Mouse (Mus musculus) heart, embryonic 10.5 days (tissue): ENCODE measurements around the gene Mypn. TPM values are rescaled to one million over a fixed set of nuclear protein-coding genes. Genes with fewer than 3 reads are reported as not detected.

Source experiments
- DNase-seq: peaks from one replicate; pipeline ENCODE4 v3.0.0-alpha.2; 2017; ENCODE audit warnings: low spot score
- H3K27ac ChIP-seq: fragments of 300-500 bp; sonication (generic); 2 replicates; pipeline ENCODE4 v1.5.1; 2016; ENCODE audit warnings: mild to moderate bottlenecking
- H3K27me3 ChIP-seq: fragments of 300-500 bp; sonication (generic); 2 replicates; pipeline ENCODE4 v1.6.1; 2016; ENCODE audit warnings: mild to moderate bottlenecking; ENCODE audit not compliant: poor library complexity, insufficient read depth, severe bottlenecking
- H3K36me3 ChIP-seq: fragments of 300-500 bp; sonication (generic); 2 replicates; pipeline ENCODE4 v1.6.1; 2016; ENCODE audit warnings: mild to moderate bottlenecking, moderate library complexity
- H3K4me1 ChIP-seq: fragments of 300-500 bp; sonication (generic); 2 replicates; pipeline ENCODE4 v1.6.1; 2016; ENCODE audit warnings: mild to moderate bottlenecking
- H3K4me3 ChIP-seq: fragments of 300-500 bp; sonication (generic); 2 replicates; pipeline ENCODE4 v1.5.1; 2016; ENCODE audit warnings: mild to moderate bottlenecking, moderate library complexity
- H3K9me3 ChIP-seq: fragments of 300-500 bp; sonication (generic); 2 replicates; pipeline ENCODE4 v1.6.1; 2016; ENCODE audit warnings: mild to moderate bottlenecking, moderate library complexity
- WGBS: fragments of 180-500 bp; shearing (Covaris S2); methylation state at CpG from one replicate; pipeline ENCODE4 v1.1.7; 2016; 5-methylcytosine and 5-hydroxymethylcytosine counted together
- polyA plus RNA-seq: library from polyadenylated mRNA; unstranded; fragments of >200 nt; fragmentation: Nextera tagmentation; extraction: Ambion mirVana; gene quantifications from 2 replicates; pipeline ENCODE4 v1.2.1, GENCODE M21; 2016

Gene Mypn
- polyA plus RNA-seq, 1 experiment from 2014 or later, result 1.0 TPM

DNA sequence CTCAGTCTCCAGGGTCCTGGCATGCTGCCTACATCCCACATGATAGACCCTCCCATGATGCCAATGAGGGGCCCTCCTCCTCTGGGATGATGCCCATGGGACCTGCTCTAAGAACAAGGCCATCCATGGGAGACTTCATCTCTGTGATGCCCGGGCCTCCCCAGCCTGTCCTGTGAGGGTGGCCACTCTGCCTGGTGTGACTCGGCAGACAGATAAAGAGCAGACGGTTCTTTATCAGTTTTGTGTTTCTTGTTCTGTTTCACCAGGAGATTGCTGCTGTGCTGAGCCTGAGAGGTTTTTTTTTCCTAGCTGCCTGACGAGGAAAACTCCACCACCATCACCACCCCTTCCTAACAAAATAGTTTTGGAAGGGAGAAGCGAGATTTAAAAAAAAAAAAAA is 42.5 kb downstream of the Mypn start:
- H3K27ac ChIP-seq, result peak overlapping the region; percentile 38; the same call in 1 of the 2 replicates

DNA sequence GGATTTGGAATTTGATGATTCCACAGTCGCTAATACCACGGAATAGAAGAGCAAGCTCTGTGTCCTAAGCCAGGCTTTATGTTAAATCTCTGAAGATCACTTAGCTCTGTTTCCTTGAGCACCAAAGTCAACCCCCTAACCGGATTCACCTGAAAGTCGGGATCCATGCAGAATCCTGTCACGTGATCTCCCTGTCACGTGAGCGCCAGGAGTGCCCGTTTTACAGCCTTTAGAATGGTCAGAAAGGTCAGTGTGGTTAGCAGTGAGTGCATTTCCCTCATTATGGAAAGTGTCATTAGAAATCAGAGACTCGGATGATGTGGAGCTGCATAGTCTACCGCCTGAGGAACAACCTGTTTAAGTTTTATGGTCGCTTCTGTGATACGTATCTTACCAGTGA is 43.1 kb downstream of the Mypn start:
- WGBS, result 61% methylated on average over 12 of the region's 12 CpGs
- DNase-seq, result peak; percentile 67
- no peaks in the 10 kb centered on the region for H3K36me3 ChIP-seq
- H3K9me3 ChIP-seq, result no peaks in the 10 kb centered on the region
- no peak overlapping the region for H3K4me3 ChIP-seq
- H3K27ac ChIP-seq, result peak overlapping the region; percentile 38; the same call in 1 of the 2 replicates
- no peaks in the 10 kb centered on the region for H3K27me3 ChIP-seq
- peaks cover 24% of the 10 kb centered on the region for H3K4me1 ChIP-seq

More for the DNA sequence above, 42.5 kb downstream of the Mypn start:
- Histone ChIP-seq H3K4me1 (peaks cover 24% of the 10 kb centered on the region), H3K27me3 (no peaks in the 10 kb centered on the region), H3K36me3 (no peaks in the 10 kb centered on the region), H3K4me3 (0 out of 2 replicates have a peak overlapping the region, but pooled peaks have one; percentile 13), H3K9me3 (no peaks in the 10 kb centered on the region)
- peak; percentile 76 for DNase-seq
- 13% methylated on average over 5 of the region's 5 CpGs for WGBS

DNA sequence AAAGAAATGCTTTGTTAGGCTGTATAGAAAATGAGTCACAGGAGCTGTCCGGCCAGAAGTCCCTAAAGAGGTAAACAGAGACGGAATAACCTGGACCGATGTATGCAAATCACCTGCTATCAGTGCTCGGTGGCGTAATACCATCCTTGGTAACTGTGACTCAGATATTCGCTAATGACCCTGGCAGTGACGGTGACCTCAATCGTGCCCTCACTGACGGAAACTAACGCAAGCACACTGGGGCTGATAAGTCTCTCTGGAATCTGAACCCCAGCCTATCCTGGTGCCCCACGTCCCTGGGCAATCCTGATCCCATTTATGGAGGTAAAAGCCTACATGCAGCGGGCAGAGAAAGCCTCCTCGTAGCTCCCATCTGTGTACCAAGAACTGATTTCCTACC is 45.6 kb downstream of the Mypn start:
- peak; percentile 85 for DNase-seq
- Histone ChIP-seq H3K27me3 (no peaks in the 10 kb centered on the region), H3K27ac (peak overlapping the region; percentile 17; the same call in 1 of the 2 replicates), H3K4me3 (no peak overlapping the region), H3K9me3 (no peaks in the 10 kb centered on the region), H3K36me3 (no peaks in the 10 kb centered on the region), H3K4me1 (peaks cover 24% of the 10 kb centered on the region)
- 48% methylated on average over 13 of the region's 13 CpGs for WGBS

DNA sequence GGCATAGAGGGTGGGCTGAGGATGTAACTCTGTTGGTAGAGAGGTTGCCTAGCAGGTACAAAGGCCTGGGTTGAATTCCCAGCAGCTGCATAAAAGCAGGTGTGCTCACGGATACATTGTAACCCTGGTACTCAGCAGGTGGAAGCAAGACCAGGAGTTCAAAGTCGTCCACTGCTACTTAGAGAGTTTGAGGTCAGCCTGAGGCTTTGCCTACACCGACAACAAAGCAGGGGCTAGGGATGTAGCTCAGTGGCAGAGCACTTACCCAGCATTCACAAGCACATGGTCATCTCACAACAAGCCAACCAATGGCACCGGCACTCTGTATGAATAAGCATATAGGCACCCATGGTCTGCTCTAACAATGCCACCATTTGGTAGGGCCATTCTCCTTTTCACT is 46.3 kb downstream of the Mypn start:
- H3K27me3 ChIP-seq, result no peaks in the 10 kb centered on the region
- peak; percentile 74 for DNase-seq
- peaks cover 24% of the 10 kb centered on the region for H3K4me1 ChIP-seq
- 81% methylated on average over 4 of the region's 4 CpGs for WGBS
- no peaks in the 10 kb centered on the region for H3K9me3 ChIP-seq
- no peak overlapping the region for H3K4me3 ChIP-seq
- H3K27ac ChIP-seq, result peak overlapping the region; percentile 60; the same call in 1 of the 2 replicates
- no peaks in the 10 kb centered on the region for H3K36me3 ChIP-seq

DNA sequence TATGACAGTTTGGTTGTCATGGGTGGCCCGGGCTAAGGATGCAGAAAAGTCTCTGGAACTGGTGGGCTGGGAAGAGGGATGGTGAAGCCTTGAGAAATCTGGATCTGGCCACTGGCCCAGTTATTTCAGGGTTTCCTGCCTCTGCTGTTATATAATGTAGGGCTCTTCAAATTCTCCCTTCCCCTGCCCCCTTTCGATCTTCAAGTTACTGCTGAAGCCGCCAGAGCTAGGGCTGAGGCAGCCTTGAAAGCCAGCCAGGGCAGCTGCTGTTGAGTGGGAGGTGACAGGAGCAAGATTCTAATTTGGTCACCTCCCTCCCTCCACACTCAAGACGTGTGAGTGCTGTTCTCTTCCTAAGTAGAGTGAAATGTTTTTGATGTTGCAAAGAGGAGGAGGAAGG is 46.8 kb downstream of the Mypn start:
- Histone ChIP-seq H3K4me3 (no peak overlapping the region), H3K4me1 (peaks cover 24% of the 10 kb centered on the region), H3K27ac (peak overlapping the region; percentile 60; the same call in 1 of the 2 replicates), H3K27me3 (no peaks in the 10 kb centered on the region), H3K36me3 (no peaks in the 10 kb centered on the region), H3K9me3 (no peaks in the 10 kb centered on the region)
- no peak for DNase-seq
- WGBS, result 39% methylated on average over 4 of the region's 4 CpGs

DNA sequence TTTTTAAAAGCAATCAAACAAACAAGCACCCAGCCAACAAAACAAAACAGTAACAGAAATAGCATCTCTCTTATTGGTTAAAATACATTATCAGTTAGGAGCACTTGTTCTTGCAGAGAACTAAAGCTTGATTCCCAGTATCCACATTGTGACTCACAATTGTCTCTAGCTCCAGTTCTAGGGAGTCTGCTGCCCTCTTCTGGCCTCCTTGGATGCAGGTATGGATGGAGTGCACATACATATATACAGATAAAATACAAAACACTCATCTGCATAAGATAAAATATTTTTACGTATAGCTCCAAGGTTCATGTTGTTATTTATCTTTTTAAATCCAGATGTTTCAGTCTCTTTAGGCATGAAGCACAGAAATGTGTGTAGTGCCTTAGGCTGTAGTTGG is 47.4 kb downstream of the Mypn start:
- H3K27ac ChIP-seq, result no peak overlapping the region
- H3K4me3 ChIP-seq, result no peak overlapping the region
- no peak for DNase-seq
- no peaks in the 10 kb centered on the region for H3K36me3 ChIP-seq
- no peaks in the 10 kb centered on the region for H3K27me3 ChIP-seq
- H3K4me1 ChIP-seq, result peaks cover 24% of the 10 kb centered on the region
- H3K9me3 ChIP-seq, result no peaks in the 10 kb centered on the region
- 90% methylated on average over 1 of the region's 1 CpGs for WGBS

DNA sequence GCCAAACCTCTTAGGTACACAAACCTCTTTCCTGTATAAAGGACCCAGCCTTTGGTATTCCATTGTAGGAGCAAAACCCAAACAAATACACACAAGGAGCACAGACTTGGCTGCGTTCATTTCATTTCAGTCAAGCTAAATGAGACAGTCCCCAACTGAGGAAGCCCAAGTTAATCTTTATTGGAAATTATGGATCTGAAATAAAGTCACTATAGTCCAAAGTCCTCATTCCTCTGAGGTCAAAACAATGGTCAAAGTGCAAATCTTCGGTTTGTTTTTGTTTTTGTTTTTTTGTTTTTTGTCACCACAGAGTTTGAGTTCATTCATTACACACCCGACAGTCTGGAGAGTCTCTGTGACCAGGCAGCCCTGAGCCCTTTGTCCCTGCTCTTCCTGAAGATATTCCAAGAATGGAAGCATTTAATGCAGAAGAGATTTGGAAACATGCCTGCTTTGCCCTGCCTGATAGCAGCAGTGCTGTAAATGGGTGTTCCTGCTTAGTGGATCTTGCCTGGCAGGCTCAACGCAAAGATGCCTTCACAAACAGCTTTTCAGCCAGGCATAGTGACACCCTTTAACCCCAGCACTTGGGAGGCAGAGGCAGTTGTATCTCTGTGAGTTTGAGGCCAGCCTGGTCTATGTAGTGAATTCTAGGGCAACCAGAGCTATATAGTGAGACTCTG is 47.9 kb downstream of the Mypn start:
- no peak overlapping the region for H3K4me3 ChIP-seq
- no peaks in the 10 kb centered on the region for H3K36me3 ChIP-seq
- no peak overlapping the region for H3K27ac ChIP-seq
- no peaks in the 10 kb centered on the region for H3K27me3 ChIP-seq
- no peaks in the 10 kb centered on the region for H3K9me3 ChIP-seq
- H3K4me1 ChIP-seq, result peaks cover 18% of the 10 kb centered on the region; the same call in 1 of the 2 replicates
- WGBS, result 62% methylated on average over 4 of the region's 4 CpGs
- DNase-seq, result peak; percentile 71

DNA sequence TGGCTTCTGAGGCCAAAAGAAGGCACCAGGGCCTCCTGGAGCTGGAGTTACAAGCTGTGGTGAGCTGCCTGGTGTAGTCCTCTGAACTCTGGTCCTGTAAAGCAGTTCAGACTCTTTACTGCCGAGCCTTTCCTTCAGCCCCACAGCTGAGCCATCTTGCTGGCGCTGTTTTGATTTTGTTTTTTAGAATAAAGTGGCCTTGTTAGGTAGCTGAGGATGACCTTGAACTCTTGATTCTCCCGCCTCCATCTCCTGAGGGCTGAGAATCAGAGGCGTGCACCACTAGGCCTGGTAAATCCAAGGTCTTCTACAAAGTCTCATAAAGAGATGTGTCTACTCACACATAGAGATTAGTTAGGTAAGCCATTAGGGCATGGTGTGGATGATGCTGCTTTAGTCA is 49.0 kb downstream of the Mypn start:
- H3K4me3 ChIP-seq, result no peak overlapping the region
- H3K27ac ChIP-seq, result no peak overlapping the region
- WGBS, result 80% methylated on average over 4 of the region's 4 CpGs
- peaks cover 16% of the 10 kb centered on the region; the same call in 1 of the 2 replicates for H3K4me1 ChIP-seq
- H3K36me3 ChIP-seq, result no peaks in the 10 kb centered on the region
- H3K27me3 ChIP-seq, result no peaks in the 10 kb centered on the region
- no peaks in the 10 kb centered on the region for H3K9me3 ChIP-seq
- DNase-seq, result peak; percentile 19

DNA sequence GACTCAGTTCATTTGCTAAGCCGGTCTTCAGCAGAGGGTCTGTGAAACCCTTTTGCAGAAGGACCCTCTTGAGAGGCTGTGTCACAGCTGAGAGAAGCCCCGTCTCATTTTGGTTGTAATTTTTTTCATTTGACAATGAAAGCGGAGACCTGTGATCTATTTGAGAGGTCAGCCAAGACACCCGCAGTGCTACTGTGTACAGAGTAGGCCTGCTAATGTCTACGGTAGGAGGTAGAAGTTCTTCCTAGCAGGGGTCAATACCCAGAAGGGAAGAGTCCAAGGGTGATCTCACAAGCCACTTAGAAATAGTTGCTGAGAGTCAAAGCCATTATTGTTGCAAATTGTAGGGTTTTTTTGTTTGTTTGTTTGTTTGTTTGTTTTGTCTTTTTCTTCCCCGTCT is 49.5 kb downstream of the Mypn start:
- no peaks in the 10 kb centered on the region for H3K27me3 ChIP-seq
- no peak overlapping the region for H3K27ac ChIP-seq
- H3K9me3 ChIP-seq, result no peaks in the 10 kb centered on the region
- peak; percentile 50 for DNase-seq
- 84% methylated on average over 6 of the region's 6 CpGs for WGBS
- no peaks in the 10 kb centered on the region for H3K36me3 ChIP-seq
- H3K4me3 ChIP-seq, result no peak overlapping the region
- H3K4me1 ChIP-seq, result peaks cover 16% of the 10 kb centered on the region; the same call in 1 of the 2 replicates

DNA sequence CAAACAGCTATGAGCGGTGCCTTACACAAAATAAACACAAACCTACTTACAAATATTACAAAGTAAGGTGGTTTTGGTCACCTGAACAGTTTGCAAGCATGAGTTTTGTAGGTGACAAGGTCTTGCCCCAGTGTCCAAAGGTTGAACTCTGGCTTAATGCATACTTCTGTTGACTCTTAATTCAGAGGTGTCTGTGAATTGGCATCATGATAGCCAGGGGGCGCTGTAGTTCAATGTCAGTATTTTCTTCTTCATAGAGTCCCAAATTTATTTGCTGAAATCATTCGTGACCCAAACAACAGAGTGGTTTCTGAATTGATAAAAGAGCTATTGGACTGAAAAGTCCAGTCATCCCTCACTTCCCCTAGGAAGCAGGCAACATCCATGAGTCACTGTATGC is 50.2 kb downstream of the Mypn start:
- H3K4me1 ChIP-seq, result peaks cover 16% of the 10 kb centered on the region; the same call in 1 of the 2 replicates
- no peaks in the 10 kb centered on the region for H3K27me3 ChIP-seq
- H3K4me3 ChIP-seq, result no peak overlapping the region
- no peaks in the 10 kb centered on the region for H3K9me3 ChIP-seq
- WGBS, result 39% methylated on average over 3 of the region's 3 CpGs
- no peak overlapping the region for H3K27ac ChIP-seq
- peak; percentile 76 for DNase-seq
- H3K36me3 ChIP-seq, result no peaks in the 10 kb centered on the region

DNA sequence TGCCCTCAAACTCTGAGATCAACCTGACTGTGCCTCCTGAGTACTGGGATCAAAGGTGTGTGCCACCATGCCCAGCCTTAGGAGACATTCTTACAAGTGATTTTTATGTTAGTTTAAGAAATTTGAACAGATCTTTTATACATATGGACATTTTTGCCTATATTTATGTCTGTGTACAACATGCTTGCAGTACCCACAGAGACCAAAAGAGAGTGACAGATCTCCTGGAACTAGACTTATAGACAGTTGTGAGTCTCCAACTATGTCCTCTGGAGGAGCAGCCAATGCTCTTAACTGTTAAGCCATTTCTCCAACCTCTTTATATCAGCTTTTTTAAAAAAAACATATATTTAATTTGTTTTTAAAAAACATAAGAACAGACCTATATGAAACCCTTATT is 51.4 kb downstream of the Mypn start:
- no peaks in the 10 kb centered on the region for H3K36me3 ChIP-seq
- DNase-seq, result peak; percentile 20
- no peak overlapping the region for H3K4me3 ChIP-seq
- no peaks in the 10 kb centered on the region for H3K9me3 ChIP-seq
- H3K27me3 ChIP-seq, result no peaks in the 10 kb centered on the region
- H3K4me1 ChIP-seq, result peaks cover 8% of the 10 kb centered on the region; the same call in 1 of the 2 replicates
- no peak overlapping the region for H3K27ac ChIP-seq

DNA sequence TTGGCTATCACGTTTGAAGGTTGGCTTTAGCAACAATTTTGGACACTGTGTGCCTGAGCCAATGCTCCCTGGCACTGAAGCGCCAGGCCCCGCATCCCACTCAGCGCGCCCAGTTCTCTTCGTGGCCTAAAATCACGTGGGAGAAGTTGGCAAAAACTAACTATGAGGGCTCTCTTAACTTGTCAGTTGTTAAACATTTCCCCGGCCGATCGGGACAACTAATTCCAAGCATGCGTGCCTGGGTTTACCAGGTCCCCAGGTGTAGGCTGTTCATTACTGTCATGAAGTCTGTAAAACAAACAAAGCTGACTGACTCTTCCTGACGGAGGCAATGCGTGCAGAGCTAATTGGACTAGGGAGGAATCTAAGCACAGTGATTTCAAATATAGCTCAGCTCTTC is 61.1 kb downstream of the Mypn start:
- 80% methylated on average over 13 of the region's 13 CpGs for WGBS
- Histone ChIP-seq H3K9me3 (no peaks in the 10 kb centered on the region), H3K4me3 (no peak overlapping the region), H3K36me3 (no peaks in the 10 kb centered on the region), H3K27me3 (no peaks in the 10 kb centered on the region), H3K4me1 (no peaks in the 10 kb centered on the region), H3K27ac (no peak overlapping the region)
- DNase-seq, result peak; percentile 68

DNA sequence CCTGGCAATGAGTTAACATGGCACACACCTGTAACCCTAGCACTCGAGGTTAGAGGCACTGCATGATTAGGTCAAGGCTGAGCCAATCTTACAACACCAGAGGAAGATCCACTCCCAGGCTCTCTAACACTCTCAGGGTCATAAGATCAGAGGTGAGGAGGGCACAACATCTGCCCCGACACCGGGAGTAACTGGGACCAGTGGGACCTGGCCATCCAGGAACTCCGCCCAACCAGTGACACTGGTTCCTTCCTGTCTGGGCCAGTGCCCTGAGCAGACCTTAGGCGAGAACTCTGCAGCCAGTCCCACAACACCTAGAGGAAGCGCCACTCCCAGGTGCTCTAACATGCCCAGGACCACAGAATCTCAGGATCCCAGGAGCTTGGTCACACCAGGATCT is 67.3 kb downstream of the Mypn start:
- no peak overlapping the region for H3K27ac ChIP-seq
- H3K36me3 ChIP-seq, result no peaks in the 10 kb centered on the region
- H3K27me3 ChIP-seq, result peaks cover 12% of the 10 kb centered on the region
- DNase-seq, result peak; percentile 70
- H3K9me3 ChIP-seq, result no peaks in the 10 kb centered on the region
- whole genome bisulfite sequencing, result 66% methylated on average over 6 of the region's 6 CpGs
- H3K4me3 ChIP-seq, result no peak overlapping the region
- no peaks in the 10 kb centered on the region for H3K4me1 ChIP-seq

DNA sequence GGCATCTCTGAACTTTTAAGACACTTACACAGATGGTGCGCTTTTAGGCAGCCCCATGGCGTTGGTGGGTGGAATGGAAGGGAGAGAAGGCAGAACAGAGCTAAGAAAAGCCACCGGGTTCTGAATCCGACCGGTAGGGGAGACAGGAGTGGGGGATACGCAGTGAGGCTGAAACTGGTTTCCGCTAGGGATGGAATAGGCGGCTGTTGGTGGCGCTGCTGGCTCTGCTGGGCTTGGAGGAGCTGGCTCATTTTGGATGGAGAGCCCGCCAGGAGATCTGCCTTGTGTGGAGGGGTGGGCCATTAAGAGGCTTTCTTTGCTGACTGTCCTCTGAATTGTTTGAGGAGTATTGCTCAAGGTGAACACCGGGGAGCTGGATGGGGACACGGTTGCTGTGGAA is 68.1 kb downstream of the Mypn start:
- Histone ChIP-seq H3K27me3 (peaks cover 12% of the 10 kb centered on the region), H3K27ac (no peak overlapping the region), H3K4me1 (no peaks in the 10 kb centered on the region), H3K36me3 (no peaks in the 10 kb centered on the region), H3K4me3 (no peak overlapping the region), H3K9me3 (no peaks in the 10 kb centered on the region)
- DNase-seq, result peak; percentile 72
- 49% methylated on average over 12 of the region's 12 CpGs for WGBS
